Mouse (Mus musculus) heart, postnatal 4 days (tissue): ENCODE results near the gene Map3k19. TPM values are rescaled to one million over a fixed set of nuclear protein-coding genes. Genes with fewer than 3 reads are reported as not detected.

ENCODE experiments used
- DNase-seq: peaks from one replicate; pipeline ENCODE4 v3.0.0; 2021
- total RNA-seq, 2 experiments: library from RNA; stranded (reverse); gene quantifications; 2 replicates each; pipeline ENCODE4 v1.2.3; 2021

The Map3k19 gene
- not detected for total RNA-seq

DNA sequence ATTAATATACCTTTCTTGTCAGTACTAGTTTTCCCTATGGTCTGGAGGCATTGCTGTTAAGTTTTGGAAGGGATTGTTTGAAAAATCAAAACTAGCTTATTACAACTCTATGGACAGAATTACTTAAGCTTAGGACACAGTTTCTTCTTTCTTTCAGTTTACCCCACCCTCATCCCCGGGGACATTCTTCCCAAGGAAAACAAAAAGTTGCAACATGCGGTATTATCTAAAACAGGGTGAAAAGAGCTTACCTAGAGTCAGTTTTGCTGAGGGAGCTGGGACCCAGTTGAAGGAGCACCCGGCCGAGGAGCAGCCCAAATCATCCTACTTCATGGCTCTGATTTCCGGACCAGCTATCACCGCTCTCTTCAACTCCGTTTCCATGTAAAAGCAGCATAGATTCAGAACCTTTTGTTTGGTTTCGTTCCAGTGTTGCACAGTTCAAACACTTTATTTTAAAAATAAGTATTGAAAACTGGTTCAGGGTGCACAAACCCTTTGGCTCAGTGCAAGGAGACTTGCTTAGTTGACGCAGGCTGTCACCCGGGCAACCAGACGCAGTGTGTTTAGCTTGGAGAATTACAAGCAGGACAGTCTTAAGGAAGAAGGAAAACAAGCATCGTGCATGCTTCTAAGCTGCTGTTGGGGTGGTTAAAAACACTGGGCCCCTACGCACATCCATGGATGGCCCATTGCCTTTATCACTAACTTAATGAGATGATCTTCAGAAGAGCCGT, at the start of gene Map3k19:
Gene Map3k19 (minus strand): TSS at position 546 of the 737 bp plus-strand sequence.
- DNase-seq, result no peak

DNA sequence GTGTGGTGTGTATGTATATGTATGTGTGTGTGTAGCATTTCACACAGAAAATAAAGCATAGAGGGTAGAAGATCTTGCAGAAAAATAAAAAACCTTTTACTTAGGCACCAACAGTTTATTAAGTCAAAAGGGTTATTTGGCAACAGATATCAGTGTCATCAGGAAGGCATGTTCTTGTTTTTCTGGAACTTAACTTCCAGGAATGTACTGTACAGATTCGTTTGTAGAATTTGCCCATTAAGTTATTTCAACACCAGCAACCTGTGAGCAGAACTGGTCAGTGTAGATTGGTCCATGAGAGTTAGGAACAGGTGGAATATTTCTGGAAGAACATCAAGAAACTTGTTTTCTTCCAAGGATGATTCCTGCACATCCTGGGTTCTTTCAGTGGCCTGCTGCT, 44.6 kb upstream of the Map3k19 start:
- no peak for DNase-seq

DNA sequence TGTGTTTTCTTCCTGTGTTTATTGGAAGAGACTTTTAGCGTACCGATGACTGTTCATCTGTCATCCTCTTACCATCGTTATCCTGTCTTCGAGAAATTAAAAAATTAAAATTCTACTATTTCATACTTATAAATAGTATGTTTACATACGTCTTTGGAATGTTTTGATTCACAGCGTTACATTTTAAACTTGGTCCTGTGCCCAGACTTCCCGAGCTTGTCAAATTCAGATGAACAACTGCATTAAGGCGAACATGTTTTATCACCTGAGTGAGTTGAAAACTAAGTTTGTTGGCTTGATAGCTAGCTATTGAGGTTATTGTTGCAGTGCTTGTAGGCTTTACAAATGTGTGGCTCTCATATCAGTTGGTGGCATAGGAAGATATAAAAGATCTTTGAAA, 14.4 kb upstream of the Map3k19 start:
- DNase-seq, result no peak

DNA sequence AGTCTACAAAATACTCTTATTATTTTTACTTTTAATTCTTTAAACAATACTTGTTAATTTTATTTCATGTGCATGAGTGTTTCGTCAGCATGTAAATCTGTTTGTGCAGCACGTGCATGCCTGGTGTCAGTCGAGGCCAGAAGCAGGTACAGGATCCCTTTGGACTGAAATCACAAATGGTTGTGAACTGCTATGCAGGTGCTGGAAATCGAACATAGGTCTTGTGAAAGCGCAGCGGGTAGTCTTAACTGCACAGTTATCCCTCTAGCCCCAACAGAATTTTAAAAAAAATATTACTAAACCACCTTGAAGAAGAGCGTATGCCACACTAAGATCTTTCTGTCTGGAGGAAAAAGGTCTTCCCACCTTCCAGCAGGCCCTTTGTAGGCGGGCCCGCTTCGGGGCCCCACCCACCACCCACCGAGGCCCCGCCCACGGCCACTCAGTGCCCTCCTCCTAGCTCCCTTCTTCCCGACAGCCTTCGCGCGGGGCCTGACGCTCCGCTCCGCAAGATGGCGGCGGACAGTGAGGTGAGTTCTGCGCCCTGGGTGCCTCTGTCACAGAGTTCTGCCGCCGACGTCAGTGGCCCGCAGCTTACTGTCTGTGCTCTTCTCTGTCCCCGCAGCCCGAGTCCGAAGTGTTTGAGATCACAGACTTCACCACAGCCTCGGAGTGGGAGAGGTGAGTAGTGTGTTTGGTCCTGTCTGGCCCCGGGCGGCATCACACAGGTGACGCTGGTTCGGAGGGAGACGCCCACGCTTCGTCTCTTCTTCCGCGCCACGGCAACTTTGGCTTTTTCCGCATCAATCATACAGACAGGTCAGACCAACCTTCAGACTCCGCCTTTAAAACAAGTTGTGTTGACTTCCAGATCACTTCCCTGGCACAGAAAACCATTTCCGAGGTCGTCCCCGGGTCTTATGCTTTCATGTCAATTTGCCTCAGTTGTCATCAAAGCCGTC, 13.8 kb upstream of the Map3k19 start, which contains the start of gene Rab3gap1:
Gene Rab3gap1 (plus strand): TSS at position 474 of the 962 bp plus-strand sequence.
- DNase-seq, result peak; percentile 93

DNA sequence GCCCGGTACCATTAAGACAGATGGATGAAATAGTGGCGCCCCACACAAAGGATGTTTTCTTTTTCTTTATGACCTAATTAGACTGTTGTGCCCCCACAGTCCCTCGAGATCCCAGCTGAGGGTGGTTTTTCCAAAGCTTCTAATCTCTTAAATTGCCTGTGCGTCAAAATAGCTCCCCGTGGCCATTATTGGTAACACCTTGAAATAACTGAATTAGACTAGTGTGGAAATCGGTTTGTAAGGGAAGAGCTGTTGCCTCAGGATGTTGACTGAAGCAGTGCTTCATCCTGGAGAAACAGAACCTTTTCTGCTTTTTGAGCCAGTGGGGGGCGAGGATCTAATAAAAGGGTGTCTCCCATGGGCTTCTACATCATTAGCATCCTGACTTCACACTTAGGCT, 9.0 kb upstream of the Map3k19 start:
- no peak for DNase-seq

DNA sequence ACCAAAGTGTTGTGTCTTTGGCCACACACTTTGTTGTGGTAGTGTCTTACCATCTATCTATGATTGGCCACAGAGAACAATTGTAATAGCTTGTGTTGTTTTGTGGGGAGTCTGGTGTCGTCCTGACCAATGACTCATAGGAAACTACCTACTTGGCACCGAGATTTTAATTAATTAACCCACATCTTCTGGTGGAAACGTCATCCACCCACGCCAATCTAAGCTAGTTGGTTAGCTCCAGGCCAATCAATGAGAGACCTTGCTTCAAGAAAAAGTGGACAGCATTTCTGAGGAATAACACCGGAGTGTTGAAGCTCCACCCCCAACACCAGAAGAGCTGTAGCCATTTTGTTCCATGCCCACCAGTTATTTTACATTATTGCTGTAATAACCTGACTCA, 7.1 kb upstream of the Map3k19 start:
- DNase-seq, result no peak

DNA sequence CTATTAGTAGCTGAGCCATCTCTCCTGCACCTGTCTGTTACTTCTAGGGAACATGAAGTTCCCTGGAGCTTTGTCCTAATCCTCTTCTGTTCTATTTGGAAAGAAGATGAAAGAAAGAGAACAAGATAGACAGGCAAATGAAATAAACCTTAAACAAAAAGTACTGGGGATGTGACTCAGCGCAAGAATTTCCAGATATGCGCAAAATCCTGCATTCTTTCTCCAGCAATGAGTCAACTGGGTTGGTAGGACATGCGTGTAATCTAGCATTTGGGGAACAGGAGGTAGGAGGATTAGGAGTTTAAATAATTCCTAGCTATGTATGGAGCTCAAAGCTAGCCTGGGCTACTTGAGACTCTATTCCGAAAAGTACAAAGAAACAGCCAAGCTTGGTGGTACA, 5.7 kb upstream of the Map3k19 start:
- no peak for DNase-seq

DNA sequence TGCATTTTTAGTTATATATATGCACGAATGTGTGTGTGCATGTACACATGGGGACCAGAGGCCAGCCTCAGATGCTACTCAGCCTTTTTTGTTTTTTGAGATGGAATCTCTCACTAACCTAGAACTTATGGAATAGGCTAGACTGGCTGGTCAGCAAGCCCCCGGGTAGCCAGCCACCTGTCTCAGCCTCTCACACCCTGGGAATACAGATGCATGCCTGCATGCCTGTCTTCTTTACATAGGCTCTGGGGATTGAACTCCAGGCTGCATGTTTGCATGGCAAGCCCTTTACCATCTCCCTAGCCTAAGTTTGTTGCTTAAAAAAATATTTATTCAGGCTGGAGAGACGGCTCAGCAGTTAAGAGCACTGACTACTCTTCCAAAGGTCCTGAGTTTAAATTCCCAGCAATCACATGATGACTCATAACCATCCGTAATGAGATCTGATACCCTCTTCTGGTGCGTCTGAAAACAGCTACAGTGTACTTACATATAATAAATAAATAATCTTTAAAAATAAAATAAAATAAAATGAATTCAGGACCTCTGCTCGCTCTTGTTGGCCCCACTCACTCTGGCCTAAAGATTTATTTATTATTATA, 5.1 kb upstream of the Map3k19 start:
- no peak for DNase-seq

DNA sequence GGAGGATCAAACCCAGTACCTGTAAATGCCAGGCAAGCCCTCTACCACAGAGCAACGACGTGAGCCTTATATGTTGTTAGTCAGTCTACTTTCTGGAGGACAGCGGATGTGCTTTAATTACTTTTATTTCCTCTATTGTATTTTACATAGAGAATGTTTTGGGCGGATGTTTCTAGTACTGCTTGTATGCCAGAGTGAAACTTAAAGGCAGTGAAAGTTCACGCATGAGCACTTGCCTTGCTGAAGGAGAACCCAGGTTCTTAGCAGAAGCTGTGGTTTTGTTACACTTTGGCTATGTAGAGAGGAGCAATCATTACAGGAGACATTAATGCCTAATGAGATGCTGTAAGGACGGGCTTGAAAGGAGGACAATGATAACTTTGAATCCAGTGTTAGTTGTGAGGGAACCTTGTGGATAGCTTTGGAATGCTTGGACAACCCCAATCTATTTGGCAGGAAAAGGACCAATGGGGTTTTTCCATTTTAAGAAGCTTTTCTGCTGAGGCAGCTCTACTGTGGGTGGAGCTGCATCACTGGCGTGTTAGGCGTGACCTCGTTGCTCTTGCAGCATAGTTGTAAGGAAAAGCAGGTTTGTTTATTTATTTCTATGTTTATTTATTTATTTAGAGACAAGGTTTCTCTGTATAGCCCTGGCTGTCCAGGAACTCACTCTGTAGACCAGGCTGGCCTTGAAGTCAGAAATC, 4.3 kb upstream of the Map3k19 start:
- no peak for DNase-seq

DNA sequence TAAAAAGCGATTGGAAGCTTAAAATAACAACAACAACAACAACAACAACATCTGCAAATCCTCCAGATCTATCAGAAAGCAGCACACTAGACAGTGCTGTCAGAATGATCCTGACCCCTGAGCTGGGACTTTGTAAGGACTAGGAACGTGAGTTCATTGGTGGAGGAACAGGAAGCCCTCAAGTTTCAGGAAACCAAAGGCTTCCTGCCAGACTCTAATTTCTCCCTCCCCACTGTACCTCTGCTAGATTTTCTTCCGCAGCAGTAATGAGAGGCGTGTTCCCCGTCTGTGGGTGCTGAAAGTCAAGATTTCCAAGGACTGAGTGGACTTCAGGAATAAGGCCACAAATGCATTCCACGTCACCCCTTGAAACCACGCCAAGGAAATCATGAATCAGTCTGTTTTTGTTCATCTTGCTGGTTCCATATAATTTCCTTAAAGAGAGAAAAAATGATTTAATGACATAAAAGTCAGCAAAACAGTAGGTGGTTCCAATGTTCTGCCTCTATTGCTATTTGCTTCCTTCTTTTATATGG, 4.7 kb downstream of the Map3k19 start:
- DNase-seq, result peak; percentile 9

DNA sequence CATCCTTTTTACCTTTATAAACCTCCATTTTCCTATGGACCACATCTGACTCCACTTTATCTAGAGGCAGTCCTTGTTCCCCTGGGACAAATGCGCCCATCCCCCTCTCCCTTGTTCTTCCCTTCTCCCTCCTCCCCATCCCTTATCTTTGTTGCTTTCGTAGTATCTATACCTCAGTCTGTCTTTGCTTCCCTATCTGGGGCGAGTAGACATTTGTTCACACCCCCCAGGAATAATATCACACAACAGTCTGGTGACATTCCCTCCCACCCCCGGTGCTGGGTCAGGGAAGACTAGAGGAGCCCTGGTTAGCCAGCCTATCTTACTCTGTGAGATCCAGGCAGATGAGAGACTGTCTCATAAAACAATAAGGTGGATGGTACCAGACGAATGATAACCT, 9.4 kb downstream of the Map3k19 start:
- DNase-seq, result no peak

DNA sequence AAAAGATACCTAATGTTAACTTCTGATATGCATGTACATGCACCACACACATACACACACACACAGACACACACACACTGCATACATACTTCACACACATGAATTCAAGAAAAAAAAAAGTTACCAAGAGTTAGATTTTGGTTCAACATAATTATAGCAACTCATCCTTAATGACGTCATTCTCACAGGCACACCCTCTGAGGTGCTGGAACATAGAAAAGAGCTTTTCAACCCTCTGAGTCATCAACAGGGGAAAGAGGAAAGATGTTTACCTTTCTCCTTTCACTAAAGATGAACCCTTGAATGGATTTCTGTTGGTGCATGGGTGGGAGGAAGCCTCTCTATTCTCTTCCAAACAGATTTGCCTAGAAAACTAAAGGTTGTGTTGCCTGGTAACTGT, 16.2 kb downstream of the Map3k19 start:
- DNase-seq, result no peak

DNA sequence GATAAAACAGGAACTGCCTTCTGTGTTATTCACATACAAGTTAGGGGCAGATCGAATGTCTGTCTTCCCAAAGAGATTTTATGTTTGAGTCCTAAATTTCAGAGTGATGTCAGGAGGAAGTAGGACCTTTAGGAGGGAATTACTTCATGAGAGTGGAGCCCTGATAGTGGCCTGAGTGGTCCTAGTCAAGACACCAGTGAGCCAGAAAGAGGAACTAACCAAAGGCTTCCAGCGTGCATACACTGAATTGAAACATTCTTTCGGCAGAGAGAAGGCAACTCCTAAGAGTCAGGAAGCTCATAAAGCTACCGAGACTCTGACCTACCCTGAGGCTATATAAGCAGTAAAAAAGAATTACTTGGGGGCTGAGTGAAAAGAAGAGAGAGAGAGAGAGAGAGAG, 18.2 kb downstream of the Map3k19 start:
- DNase-seq, result no peak

DNA sequence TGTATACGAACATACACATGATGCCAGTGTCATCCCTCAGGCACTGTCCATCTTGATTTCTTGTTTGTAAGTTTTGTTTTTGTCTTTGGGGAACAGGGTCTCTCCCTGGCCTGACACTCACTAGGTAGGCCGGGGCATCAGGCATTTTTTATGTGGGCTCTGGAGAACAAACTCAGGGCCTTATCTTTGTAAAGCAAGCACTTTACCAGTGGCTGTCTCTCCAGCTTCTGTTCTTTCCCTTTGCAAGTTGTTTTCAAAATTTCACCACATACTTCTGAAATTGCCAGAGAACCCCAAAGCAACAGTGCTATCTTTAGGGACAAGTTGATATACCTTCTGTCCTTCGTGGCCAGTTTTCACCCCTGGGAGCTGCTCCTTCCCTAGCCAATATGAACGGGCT, 20.6 kb downstream of the Map3k19 start:
- no peak for DNase-seq

DNA sequence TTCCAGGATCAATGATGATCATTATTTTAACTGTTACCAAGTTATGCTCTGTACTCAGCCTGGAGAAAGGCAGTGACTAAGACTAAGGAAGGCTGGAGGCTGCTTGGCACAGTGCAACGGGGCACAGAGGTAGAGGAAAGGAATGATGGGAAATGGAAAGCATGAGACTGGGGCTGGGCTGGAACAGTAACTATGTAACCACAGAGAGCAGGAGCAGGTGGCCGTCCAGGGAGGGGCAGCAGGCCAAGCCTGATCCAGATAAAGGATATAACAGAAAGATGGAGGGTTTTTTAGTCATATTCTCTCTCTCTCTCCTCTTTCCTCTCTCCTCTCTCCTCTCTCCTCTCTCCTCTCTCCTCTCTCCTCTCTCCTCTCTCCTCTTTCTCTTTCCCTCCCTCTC, 21.1 kb downstream of the Map3k19 start:
- DNase-seq, result no peak

DNA sequence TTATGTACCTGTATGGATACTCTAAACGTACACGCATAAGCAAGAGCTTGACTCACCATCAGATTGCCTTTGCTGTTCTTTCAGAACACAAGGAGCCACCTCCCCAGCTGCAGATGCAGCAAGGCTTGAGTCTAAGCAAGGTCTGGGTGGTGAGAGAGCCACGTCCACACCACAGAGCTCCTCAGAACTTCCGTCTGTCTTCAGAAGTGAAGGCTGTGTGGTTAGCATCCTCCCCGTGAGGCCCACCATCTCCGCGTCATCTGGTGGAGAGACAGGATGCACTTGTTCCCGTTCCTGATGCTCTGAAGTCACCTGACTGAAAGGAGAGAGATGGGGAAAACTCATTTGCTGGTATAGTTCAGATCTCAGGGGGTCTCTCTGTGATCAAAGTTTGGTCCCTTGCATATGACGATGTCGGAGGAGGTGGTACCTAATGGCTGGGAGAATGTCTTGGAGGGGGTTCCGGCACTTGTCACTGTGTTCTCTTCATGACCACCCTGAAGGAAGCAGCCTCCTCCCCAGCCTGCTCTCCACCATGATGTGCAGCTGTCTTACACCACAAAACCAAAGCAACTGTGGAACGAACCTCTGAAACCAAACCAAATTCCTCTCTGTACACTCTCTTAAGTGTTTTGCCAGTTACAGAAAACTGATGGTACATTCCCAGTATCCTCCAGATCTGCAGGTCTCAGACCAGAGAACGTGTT, 24.5 kb downstream of the Map3k19 start:
- DNase-seq, result no peak

DNA sequence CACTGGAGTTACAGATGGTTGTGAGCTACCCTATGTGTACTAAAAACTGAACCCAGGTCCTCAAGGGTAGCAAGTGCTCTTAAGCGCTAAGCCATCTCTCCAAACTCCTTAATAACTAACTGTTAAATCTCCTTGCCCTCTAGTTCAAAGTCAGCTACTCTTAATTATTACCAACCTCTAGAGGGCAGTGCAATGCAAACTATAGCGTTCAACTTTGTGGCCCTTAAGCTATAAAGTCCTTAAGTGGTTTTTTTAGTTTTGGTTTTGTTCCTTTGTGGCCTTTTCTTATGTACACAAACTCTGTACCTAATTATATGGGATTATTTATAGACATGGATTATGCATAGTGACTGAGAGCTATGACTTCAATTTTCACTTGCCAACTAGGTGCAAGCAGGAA, 27.5 kb downstream of the Map3k19 start:
- peak; percentile 21 for DNase-seq

DNA sequence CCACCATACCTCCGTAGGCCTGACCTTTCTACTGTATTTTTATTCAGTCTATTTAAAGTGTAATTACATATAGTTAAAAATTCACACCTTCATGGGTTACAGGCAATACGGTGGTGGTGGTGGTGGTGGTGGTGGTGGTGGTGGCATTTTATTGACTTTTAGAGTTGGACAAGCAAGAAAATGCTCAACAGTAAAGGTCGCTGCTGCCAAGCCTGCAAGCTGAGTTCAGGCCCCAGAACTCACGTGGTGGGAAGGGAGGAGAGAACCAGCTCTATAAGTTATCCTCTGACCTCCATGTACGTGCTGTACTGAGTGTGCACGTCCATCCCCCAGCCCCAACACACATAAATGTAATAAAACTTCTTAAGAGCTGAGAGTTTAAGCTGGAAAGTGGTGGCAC, 38.5 kb downstream of the Map3k19 start:
- DNase-seq, result no peak

DNA sequence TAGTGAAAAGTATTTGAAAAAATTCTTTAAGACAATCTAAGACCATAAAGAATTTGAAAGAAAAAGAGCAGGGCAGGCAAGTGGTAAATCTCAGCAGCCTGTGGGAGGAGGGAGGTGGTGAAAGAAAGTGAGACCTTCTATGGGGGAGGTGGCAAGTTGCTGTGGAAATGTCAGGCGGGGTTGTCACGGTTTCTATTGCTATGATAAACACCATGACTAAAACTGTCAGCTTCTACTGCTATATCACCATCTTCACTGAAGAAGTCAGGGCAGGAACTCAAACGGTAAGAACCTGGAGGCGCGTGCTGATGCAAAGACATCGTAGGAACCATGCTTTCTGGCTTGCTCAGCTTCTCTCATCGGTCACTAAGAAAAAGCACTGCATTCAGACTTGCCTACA, 41.9 kb downstream of the Map3k19 start:
- DNase-seq, result no peak

DNA sequence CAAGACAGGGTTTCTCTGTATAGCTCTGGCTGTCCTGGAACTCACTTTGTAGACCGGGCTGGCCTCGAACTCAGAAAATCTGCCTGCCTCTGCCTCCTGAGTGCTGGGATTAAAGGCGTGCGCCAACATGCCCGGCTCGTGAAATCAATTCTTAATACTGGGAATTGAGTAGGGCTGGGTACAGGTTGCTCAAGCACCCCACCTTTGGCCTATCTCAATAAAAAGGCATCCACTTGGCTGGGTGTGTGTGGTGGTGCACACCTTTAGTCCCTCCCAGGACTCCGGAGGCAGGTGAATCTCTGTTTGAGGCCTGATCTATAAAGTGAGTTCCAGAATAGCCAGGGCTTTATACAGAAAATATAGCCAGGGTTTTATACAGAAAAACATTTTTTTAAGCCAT, 46.2 kb downstream of the Map3k19 start:
- no peak for DNase-seq

DNA sequence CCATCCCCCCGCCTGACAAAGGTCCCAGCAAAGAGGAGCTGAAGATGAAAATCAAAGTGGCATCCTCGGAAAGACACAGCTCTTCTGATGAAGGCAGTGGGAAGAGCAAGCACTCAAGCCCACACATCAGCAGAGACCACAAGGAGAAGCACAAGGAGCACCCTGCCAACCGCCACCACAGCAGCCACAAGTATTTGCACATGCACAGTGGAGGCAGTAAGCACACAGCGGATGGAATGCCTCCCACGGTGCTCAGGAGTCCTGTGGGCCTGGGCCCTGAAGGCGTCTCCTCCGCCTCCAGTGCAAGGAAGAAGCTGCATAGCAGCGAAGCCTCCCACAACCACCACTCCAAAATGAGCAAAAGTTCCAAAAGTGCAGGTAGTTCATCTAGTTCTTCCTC, 51.9 kb downstream of the Map3k19 start:
- no peak for DNase-seq

DNA sequence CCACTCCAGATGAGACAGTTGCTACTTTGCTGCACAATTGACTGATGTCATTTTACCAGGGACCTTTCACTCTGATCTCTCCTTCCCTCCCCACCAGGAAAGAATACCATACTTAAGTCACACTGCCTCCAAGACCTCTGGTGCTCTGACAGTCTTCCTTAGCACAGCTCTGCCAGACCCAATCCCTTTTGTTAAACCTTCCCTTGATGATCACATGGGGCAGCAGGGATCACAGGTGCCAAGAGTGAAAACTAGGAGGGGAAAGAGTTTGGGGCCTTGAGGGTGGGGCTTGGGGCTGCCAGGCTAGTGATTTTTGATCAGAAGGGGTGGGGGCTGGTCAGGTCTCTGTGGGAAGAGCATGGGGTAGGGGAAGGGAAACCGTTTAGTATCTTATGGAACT, 58.1 kb downstream of the Map3k19 start:
- DNase-seq, result no peak
